Mouse (Mus musculus): ENCODE results near the gene Lcn11.

The Lcn11 gene

DNA sequence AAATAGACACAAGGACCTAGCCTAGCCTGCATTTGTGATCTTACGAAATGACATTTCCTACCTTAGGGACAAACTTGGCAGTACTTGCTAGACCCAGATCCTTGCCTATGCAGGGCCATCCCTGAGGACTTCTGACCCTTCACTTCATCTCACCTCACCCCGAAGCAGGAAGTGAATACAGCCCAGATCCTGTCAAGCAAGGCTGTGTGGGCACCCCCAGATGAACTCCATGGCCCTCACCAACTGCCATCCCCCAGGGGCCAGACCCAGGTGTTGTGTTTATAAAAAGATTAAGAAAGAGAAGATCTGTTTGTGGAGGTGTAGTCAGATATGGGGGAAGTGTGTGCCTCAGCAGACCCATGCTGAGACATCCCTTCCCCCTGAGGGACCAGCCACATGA lies 2.2 kb upstream of the Lcn11 start:
- Histone ChIP-seq H3K36me3 (ENCODE audit: insufficient read depth, low read length) (no peaks in the 10 kb centered on the region), H3K9me3 (ENCODE audit: low read length) (no peaks in the 10 kb centered on the region), H3K4me1 (replicated peaks; ENCODE audit: low read depth, low read length) (no peaks in the 10 kb centered on the region), H3K27me3 (ENCODE audit: insufficient read depth, low read length) (no peaks in the 10 kb centered on the region), H3K4me3 (replicated peaks; ENCODE audit: low read length) (no peak overlapping the region)
- TF ChIP-seq NANOG (IDR thresholded peaks at IDR 0.05; ENCODE audit: borderline replicate concordance, low read length) (no peak), POU5F1 (IDR thresholded peaks at IDR 0.05; ENCODE audit: borderline replicate concordance, low read length) (no peak), CTCF (conservative IDR thresholded peaks at IDR 0.05; ENCODE audit: low read length) (no peak)

DNA sequence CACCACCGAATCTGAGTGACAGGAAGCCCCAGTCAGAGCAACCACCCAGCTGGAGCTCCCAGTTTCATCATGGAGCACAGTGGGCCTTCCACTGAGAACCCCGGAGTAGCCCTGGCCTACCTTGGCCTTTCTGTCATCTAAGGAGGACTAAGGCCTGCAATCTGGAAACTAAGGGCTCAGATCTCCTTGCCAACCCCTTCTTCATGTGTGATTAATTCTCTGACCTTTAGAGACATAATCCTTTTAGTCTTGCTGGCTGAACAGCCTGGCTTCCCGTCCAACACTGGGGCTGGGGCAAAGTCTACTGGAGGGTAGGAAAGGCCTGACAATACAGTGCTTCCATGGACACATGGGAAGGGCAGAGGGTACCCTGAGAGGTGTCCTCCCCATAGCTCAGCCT lies 826 bp upstream of the Lcn11 start:
- TF ChIP-seq CTCF (conservative IDR thresholded peaks at IDR 0.05; ENCODE audit: low read length): no peak
- Histone ChIP-seq H3K36me3 (ENCODE audit: insufficient read depth, low read length) (no peaks in the 10 kb centered on the region), H3K4me3 (replicated peaks; ENCODE audit: low read length) (no peak overlapping the region), H3K27me3 (ENCODE audit: insufficient read depth, low read length) (no peaks in the 10 kb centered on the region), H3K4me1 (replicated peaks; ENCODE audit: low read depth, low read length) (no peaks in the 10 kb centered on the region), H3K9me3 (ENCODE audit: low read length) (no peaks in the 10 kb centered on the region)

GRCm38 (mm10) chr2:25779076-25779475 lies 2.3 kb downstream of the Lcn11 start:
- TF ChIP-seq POU5F1 (IDR thresholded peaks at IDR 0.05; ENCODE audit: borderline replicate concordance, low read length) (no peak), NANOG (IDR thresholded peaks at IDR 0.05; ENCODE audit: borderline replicate concordance, low read length) (no peak), CTCF (conservative IDR thresholded peaks at IDR 0.05; ENCODE audit: low read length) (no peak)
- Histone ChIP-seq H3K36me3 (ENCODE audit: insufficient read depth, low read length) (no peaks in the 10 kb centered on the region), H3K4me3 (replicated peaks; ENCODE audit: low read length) (no peak overlapping the region), H3K4me1 (replicated peaks; ENCODE audit: low read depth, low read length) (no peaks in the 10 kb centered on the region), H3K9me3 (ENCODE audit: low read length) (no peaks in the 10 kb centered on the region), H3K27me3 (ENCODE audit: insufficient read depth, low read length) (no peaks in the 10 kb centered on the region)

DNA sequence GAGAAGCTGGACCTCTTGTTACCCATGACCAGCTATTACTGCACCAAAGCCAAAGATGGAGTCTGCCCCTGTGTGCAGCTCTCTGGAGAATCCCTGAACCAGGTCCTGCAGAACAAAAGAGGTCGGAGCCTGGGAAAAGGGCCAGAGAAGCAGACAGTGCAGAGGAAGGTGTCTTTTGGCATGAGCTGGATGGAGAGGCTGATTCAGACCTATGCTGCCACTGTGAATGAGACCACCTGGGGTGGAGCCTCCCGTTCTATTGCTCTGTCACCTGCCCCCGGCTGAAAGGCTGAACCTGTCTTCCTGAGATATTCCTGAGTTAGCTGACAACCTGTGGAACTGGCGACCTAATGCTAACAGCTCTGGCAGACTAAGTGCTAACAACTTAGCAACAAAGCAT lies 4.1 kb downstream of the Lcn11 start:
- Histone ChIP-seq H3K36me3 (ENCODE audit: insufficient read depth, low read length) (no peaks in the 10 kb centered on the region), H3K4me1 (replicated peaks; ENCODE audit: low read depth, low read length) (no peaks in the 10 kb centered on the region), H3K9me3 (ENCODE audit: low read length) (no peaks in the 10 kb centered on the region), H3K27me3 (ENCODE audit: insufficient read depth, low read length) (no peaks in the 10 kb centered on the region), H3K4me3 (replicated peaks; ENCODE audit: low read length) (no peak overlapping the region)
- TF ChIP-seq CTCF (conservative IDR thresholded peaks at IDR 0.05; ENCODE audit: low read length) (no peak), NANOG (IDR thresholded peaks at IDR 0.05; ENCODE audit: borderline replicate concordance, low read length) (no peak), POU5F1 (IDR thresholded peaks at IDR 0.05; ENCODE audit: borderline replicate concordance, low read length) (no peak)

DNA sequence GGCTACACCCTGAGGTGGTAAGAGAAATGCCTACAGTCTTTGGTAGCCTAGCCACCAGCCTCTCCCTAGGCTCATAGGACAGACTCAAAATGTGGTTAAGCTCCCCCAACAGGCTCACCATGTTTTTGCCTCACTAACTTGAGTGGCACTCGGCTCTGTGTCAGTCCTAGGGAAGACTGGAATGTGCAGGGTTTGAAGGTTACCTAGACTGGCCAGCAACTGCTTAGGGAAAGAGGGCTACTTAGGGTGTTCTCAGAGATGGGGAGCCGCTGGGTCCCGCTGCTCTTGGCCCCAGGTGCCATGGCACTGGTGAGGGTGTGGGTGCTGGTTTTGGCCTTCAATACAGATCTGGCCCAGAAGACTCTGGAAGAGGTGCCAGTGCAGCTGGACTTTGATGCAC lies 5.1 kb downstream of the Lcn11 start, which contains the start of gene Gm13539:
TSS of gene Gm13539 (plus strand) at position 301 of the 400 bp plus-strand sequence.
- Histone ChIP-seq H3K4me3 (replicated peaks; ENCODE audit: low read length) (no peak within 1 kb of the TSS), H3K27me3 (ENCODE audit: insufficient read depth, low read length) (no peaks in the 10 kb centered on the region), H3K9me3 (ENCODE audit: low read length) (no peaks in the 10 kb centered on the region), H3K4me1 (replicated peaks; ENCODE audit: low read depth, low read length) (no peaks in the 10 kb centered on the region), H3K36me3 (ENCODE audit: insufficient read depth, low read length) (no peaks in the 10 kb centered on the region)
- TF ChIP-seq POU5F1 (IDR thresholded peaks at IDR 0.05; ENCODE audit: borderline replicate concordance, low read length): no peak
- TF ChIP-seq NANOG (IDR thresholded peaks at IDR 0.05; ENCODE audit: borderline replicate concordance, low read length): no peak
- no peak for TF ChIP-seq CTCF (conservative IDR thresholded peaks at IDR 0.05; ENCODE audit: low read length)

- Histone ChIP-seq H3K4me1 (replicated peaks; ENCODE audit: low read depth, low read length) (no peaks in the 10 kb centered on the region), H3K4me3 (replicated peaks; ENCODE audit: low read length) (no peak overlapping the region), H3K36me3 (ENCODE audit: insufficient read depth, low read length) (no peaks in the 10 kb centered on the region), H3K27me3 (ENCODE audit: insufficient read depth, low read length) (no peaks in the 10 kb centered on the region; the same call in 1 of the 2 replicates), H3K9me3 (ENCODE audit: low read length) (no peaks in the 10 kb centered on the region)
- no peak for TF ChIP-seq CTCF (conservative IDR thresholded peaks at IDR 0.05; ENCODE audit: low read length)
- no peak for TF ChIP-seq POU5F1 (IDR thresholded peaks at IDR 0.05; ENCODE audit: borderline replicate concordance, low read length)
- TF ChIP-seq NANOG (IDR thresholded peaks at IDR 0.05; ENCODE audit: borderline replicate concordance, low read length): no peak
These were observed 8.9 kb downstream of the Lcn11 start for GRCm38 (mm10) chr2:25785573-25786322.

GRCm38 (mm10) chr2:25789092-25789491 lies 12.3 kb downstream of the Lcn11 start:
- Histone ChIP-seq H3K4me3 (replicated peaks; ENCODE audit: low read length) (no peak overlapping the region), H3K9me3 (ENCODE audit: low read length) (no peaks in the 10 kb centered on the region), H3K4me1 (replicated peaks; ENCODE audit: low read depth, low read length) (no peaks in the 10 kb centered on the region), H3K36me3 (ENCODE audit: insufficient read depth, low read length) (no peaks in the 10 kb centered on the region), H3K27me3 (ENCODE audit: insufficient read depth, low read length) (no peaks in the 10 kb centered on the region; the same call in 1 of the 2 replicates)
- TF ChIP-seq POU5F1 (IDR thresholded peaks at IDR 0.05; ENCODE audit: borderline replicate concordance, low read length): no peak
- no peak for TF ChIP-seq NANOG (IDR thresholded peaks at IDR 0.05; ENCODE audit: borderline replicate concordance, low read length)
- TF ChIP-seq CTCF (conservative IDR thresholded peaks at IDR 0.05; ENCODE audit: low read length): no peak

DNA sequence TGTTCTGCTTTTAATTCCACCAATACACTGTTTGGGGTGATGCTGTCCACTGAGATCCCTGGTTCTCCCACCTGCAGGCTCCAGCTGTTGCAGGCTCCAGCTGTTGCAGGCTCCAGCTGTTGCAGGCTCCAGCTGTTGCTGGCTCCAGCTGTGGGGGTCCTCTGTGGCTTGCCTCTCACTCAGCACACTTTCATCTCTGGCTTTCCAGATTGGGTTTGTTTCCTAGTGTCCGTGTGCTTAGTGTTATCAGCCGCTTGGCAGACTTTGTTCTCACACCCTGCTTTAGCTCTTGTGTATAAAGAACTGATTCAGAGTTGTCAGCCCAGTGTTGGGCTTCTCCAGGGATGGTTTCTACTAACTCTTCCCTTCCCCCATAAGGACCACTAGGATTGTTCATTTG lies 20.8 kb downstream of the Lcn11 start:
- H3K4me3 ChIP-seq (replicated peaks; ENCODE audit: low read length): no peak overlapping the region
- no peaks in the 10 kb centered on the region for H3K27me3 ChIP-seq (ENCODE audit: insufficient read depth, low read length)
- H3K9me3 ChIP-seq (ENCODE audit: low read length): no peaks in the 10 kb centered on the region
- H3K4me1 ChIP-seq (replicated peaks; ENCODE audit: low read depth, low read length): no peaks in the 10 kb centered on the region
- TF ChIP-seq CTCF (conservative IDR thresholded peaks at IDR 0.05; ENCODE audit: low read length) (no peak), POU5F1 (IDR thresholded peaks at IDR 0.05; ENCODE audit: borderline replicate concordance, low read length) (no peak), NANOG (IDR thresholded peaks at IDR 0.05; ENCODE audit: borderline replicate concordance, low read length) (no peak)
- no peaks in the 10 kb centered on the region for H3K36me3 ChIP-seq (ENCODE audit: insufficient read depth, low read length)

DNA sequence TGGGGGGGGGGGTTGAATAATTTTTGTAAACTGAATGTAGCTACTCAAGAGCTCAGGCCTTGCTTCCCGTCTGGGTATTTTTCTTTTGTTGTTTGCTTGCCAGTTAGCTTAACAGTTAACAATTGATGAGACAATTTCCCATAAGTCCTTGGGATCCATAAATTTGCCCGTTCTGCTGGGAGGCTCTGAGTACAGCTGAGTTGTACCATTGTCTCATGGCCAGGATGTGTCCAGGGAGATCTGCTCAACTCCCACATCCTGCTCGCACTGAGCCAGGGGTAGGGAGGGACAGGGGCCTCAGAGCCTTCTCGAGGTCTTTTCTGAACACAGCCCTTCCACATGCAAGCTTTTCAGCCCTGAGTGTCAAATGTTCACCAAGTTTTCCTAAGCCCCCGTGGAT lies 21.2 kb downstream of the Lcn11 start:
- H3K4me1 ChIP-seq (replicated peaks; ENCODE audit: low read depth, low read length): no peaks in the 10 kb centered on the region
- H3K36me3 ChIP-seq (ENCODE audit: insufficient read depth, low read length): no peaks in the 10 kb centered on the region
- no peaks in the 10 kb centered on the region for H3K9me3 ChIP-seq (ENCODE audit: low read length)
- H3K27me3 ChIP-seq (ENCODE audit: insufficient read depth, low read length): no peaks in the 10 kb centered on the region
- TF ChIP-seq NANOG (IDR thresholded peaks at IDR 0.05; ENCODE audit: borderline replicate concordance, low read length) (no peak), CTCF (conservative IDR thresholded peaks at IDR 0.05; ENCODE audit: low read length) (no peak), POU5F1 (IDR thresholded peaks at IDR 0.05; ENCODE audit: borderline replicate concordance, low read length) (no peak)
- H3K4me3 ChIP-seq (replicated peaks; ENCODE audit: low read length): no peak overlapping the region
